Mouse (Mus musculus): ENCODE measurements around the gene Larp7.
A peak's percentile ranks its signal among the peaks of the same experiment; 100 is the strongest.

Gene Larp7

GRCm38 (mm10) chr3:127552973-127553719 lies at the start of gene Larp7, which contains the start of gene Zgrf1:
TSS of gene Larp7 (minus strand) at chr3:127553349.
TSS of gene Zgrf1 (plus strand) at chr3:127553489.
- DNase-seq (ENCODE audit: low spot score in 2 of 2), result peak; percentile 93 to 97

- DNase-seq (ENCODE audit: low spot score in 2 of 2), result no peak
Observed at GRCm38 (mm10) chr3:127597136-127597535, 44.0 kb upstream of the Larp7 start.

GRCm38 (mm10) chr3:127572557-127572956 lies 19.4 kb upstream of the Larp7 start:
- no peak for DNase-seq (ENCODE audit: low spot score in 2 of 2)

GRCm38 (mm10) chr3:127565129-127565528 lies 12.0 kb upstream of the Larp7 start:
- DNase-seq (ENCODE audit: low spot score in 2 of 2), result no peak

GRCm38 (mm10) chr3:127562974-127563373 lies 9.8 kb upstream of the Larp7 start:
- no peak for DNase-seq (ENCODE audit: low spot score in 2 of 2)

GRCm38 (mm10) chr3:127558201-127558600 lies 5.1 kb upstream of the Larp7 start:
- DNase-seq (ENCODE audit: low spot score in 2 of 2), result no peak

GRCm38 (mm10) chr3:127554723-127555122 lies 1.6 kb upstream of the Larp7 start:
- DNase-seq (ENCODE audit: low spot score in 2 of 2), result no peak

GRCm38 (mm10) chr3:127553720-127554043 lies 533 bp upstream of the Larp7 start:
- DNase-seq (ENCODE audit: low spot score in 2 of 2), result no peak

GRCm38 (mm10) chr3:127552434-127552972 lies 646 bp downstream of the Larp7 start:
- DNase-seq (ENCODE audit: low spot score in 2 of 2), result no peak

- no peak for DNase-seq (ENCODE audit: low spot score in 2 of 2)
Observed at GRCm38 (mm10) chr3:127547882-127548281, 5.3 kb downstream of the Larp7 start.

- no peak for DNase-seq (ENCODE audit: low spot score in 2 of 2)
Observed at GRCm38 (mm10) chr3:127544610-127545121, 8.5 kb downstream of the Larp7 start.

GRCm38 (mm10) chr3:127543976-127544375 lies 9.2 kb downstream of the Larp7 start:
- DNase-seq (ENCODE audit: low spot score in 2 of 2), result no peak

GRCm38 (mm10) chr3:127539193-127539592 lies 14.0 kb downstream of the Larp7 start:
- DNase-seq (ENCODE audit: low spot score in 2 of 2), result no peak

- no peak for DNase-seq (ENCODE audit: low spot score in 2 of 2)
Observed at GRCm38 (mm10) chr3:127530293-127530692, 22.9 kb downstream of the Larp7 start.

GRCm38 (mm10) chr3:127529824-127530223 lies 23.3 kb downstream of the Larp7 start:
- DNase-seq (ENCODE audit: low spot score in 2 of 2), result no peak

- DNase-seq (ENCODE audit: low spot score in 2 of 2), result no peak
Observed at GRCm38 (mm10) chr3:127529210-127529609, 23.9 kb downstream of the Larp7 start.

- DNase-seq (ENCODE audit: low spot score in 2 of 2), result no peak
Observed at GRCm38 (mm10) chr3:127527465-127528034, 25.6 kb downstream of the Larp7 start.

GRCm38 (mm10) chr3:127525188-127525819 lies 27.8 kb downstream of the Larp7 start:
- DNase-seq (ENCODE audit: low spot score in 2 of 2), result no peak

GRCm38 (mm10) chr3:127521156-127521555 lies 32.0 kb downstream of the Larp7 start:
- no peak for DNase-seq (ENCODE audit: low spot score in 2 of 2)

GRCm38 (mm10) chr3:127520300-127520699 lies 32.8 kb downstream of the Larp7 start:
- DNase-seq (ENCODE audit: low spot score in 2 of 2), result no peak

GRCm38 (mm10) chr3:127515251-127515650 lies 37.9 kb downstream of the Larp7 start:
- no peak for DNase-seq (ENCODE audit: low spot score in 2 of 2)

GRCm38 (mm10) chr3:127513699-127514098 lies 39.5 kb downstream of the Larp7 start:
- DNase-seq (ENCODE audit: low spot score in 2 of 2), result no peak

Measured in urinary bladder, adult 18-20 months (tissue).